8 mouse cellular contexts compared by ENCODE assay signal in genomic region chr6:17169971-17170781, GRCm38 (mm10).
A peak's percentile ranks its signal among the peaks of the same experiment; 100 is the strongest.
DNase-seq lines count a peak whose midpoint lies in the region; ATAC-seq lines count a peak whose summit lies in the region.
"Had no signal": no experiment of that assay in that cellular context is flagged by ENCODE, and none has a peak within 500 bp of the region (broad histone marks: within the 10 kb centered on the region; RNA-seq: fewer than 3 reads in every experiment).

No protein-coding gene starts in this region.

- no peaks in the 10 kb centered on the region for H3K9me3 ChIP-seq in intestine, embryonic 16.5 days (ENCODE audit: control insufficient read depth, low read length)
- no peaks in the 10 kb centered on the region for H3K9me3 ChIP-seq in lung, embryonic 15.5 days
- H3K9me3 ChIP-seq: liver, embryonic 13.5 days had no signal

- H3K4me3 ChIP-seq in intestine, embryonic 16.5 days (ENCODE audit: low read length), result no peak overlapping the region
- no peak overlapping the region for H3K4me3 ChIP-seq in lung, embryonic 15.5 days
- H3K4me3 ChIP-seq: liver, embryonic 13.5 days had no signal

- H3K4me2 ChIP-seq in intestine, embryonic 16.5 days (ENCODE audit: low read depth, low read length), result peak overlapping the region; percentile 28
- H3K4me2 ChIP-seq in lung, embryonic 15.5 days, result peak overlapping the region; percentile 40
- H3K4me2 ChIP-seq: liver, embryonic 13.5 days had no signal

- DNase-seq in adrenal gland, postnatal 25 days, result peak; percentile 10
- peak; percentile 31 for DNase-seq in embryo, embryonic 9.5 days (ENCODE audit: extremely low spot score)
- DNase-seq in heart, adult 18-20 months, result peak; percentile 87 to 93
- DNase-seq in ovary, postnatal 36 days (ENCODE audit: low spot score), result peak; percentile 33
- no peak for DNase-seq in MN1 (ENCODE audit: low spot score)
- DNase-seq: liver, embryonic 13.5 days had no signal

- H3K36me3 ChIP-seq in intestine, embryonic 16.5 days (ENCODE audit: control insufficient read depth, insufficient read depth, low read length), result no peaks in the 10 kb centered on the region
- H3K36me3 ChIP-seq in lung, embryonic 15.5 days, result no peaks in the 10 kb centered on the region
- H3K36me3 ChIP-seq: liver, embryonic 13.5 days had no signal

- no peaks in the 10 kb centered on the region for H3K27me3 ChIP-seq in intestine, embryonic 16.5 days (replicated peaks; ENCODE audit: control insufficient read depth, insufficient read depth, low read length)
- H3K27me3 ChIP-seq in lung, embryonic 15.5 days, result no peaks in the 10 kb centered on the region
- H3K27me3 ChIP-seq: liver, embryonic 13.5 days had no signal

- H3K27ac ChIP-seq in intestine, embryonic 16.5 days (ENCODE audit: low read length), result peak overlapping the region; percentile 76
- peak overlapping the region; percentile 91 for H3K27ac ChIP-seq in lung, embryonic 15.5 days
- H3K27ac ChIP-seq: liver, embryonic 13.5 days had no signal

- H3K4me1 ChIP-seq in intestine, embryonic 16.5 days (ENCODE audit: control insufficient read depth, insufficient read depth, low read length), result peaks cover 9% of the 10 kb centered on the region
- H3K4me1 ChIP-seq in lung, embryonic 15.5 days, result peaks cover 35% of the 10 kb centered on the region
- H3K4me1 ChIP-seq: liver, embryonic 13.5 days had no signal

- ATAC-seq in intestine, embryonic 16.5 days, result peak; percentile 84
- ATAC-seq in lung, embryonic 15.5 days (ENCODE audit: borderline replicate concordance, extremely low read depth, low FRiP score, low TSS enrichment), result peak; percentile 85

- WGBS in intestine, embryonic 16.5 days, result 46% methylated on average over 18 of the region's 18 CpGs
- 23% methylated on average over 18 of the region's 18 CpGs for WGBS in lung, embryonic 15.5 days

- no peak overlapping the region for H3K9ac ChIP-seq in intestine, embryonic 16.5 days (ENCODE audit: low read depth, low read length)
- H3K9ac ChIP-seq in lung, embryonic 15.5 days, result peak overlapping the region; percentile 28; the same call in 1 of the 2 replicates
- H3K9ac ChIP-seq: liver, embryonic 13.5 days had no signal
